Mouse (Mus musculus) left cerebral cortex, postnatal 14 days (tissue): Measurements from ENCODE around the gene Ltbp2. TPM values are rescaled to one million over a fixed set of nuclear protein-coding genes. Genes with fewer than 3 reads are reported as not detected.

Source experiments
- DNase-seq, 2 experiments: peaks; one replicate each; pipeline ENCODE4 v3.0.0; 2021 to 2022; ENCODE audit warnings: low spot score in 2 of 2, mixed read lengths in 1 of 2
- intact Hi-C: fragments of 180-260 bp; cut with DNase I; formaldehyde crosslinking; loops from one replicate; pipeline ENCODE4 v1.15.1; 2025
- total RNA-seq, 2 experiments: library from RNA; stranded (reverse); gene quantifications; 2 replicates each; pipeline ENCODE4 v1.2.3; 2021

The Ltbp2 gene
- total RNA-seq, 2 experiments from 2014 or later: 1.1 to 1.2 TPM

GRCm38 (mm10) chr12:84772726-84773441, 103.4 kb downstream of the Ltbp2 start, which contains the start of the genes Npc2 and Isca2:
Gene Npc2, minus strand, starts transcription at chr12:84773152.
Gene Isca2, plus strand, starts transcription at chr12:84773251.
- DNase-seq: peak; percentile 97
- intact Hi-C loops: no loop called here

- no peak for DNase-seq
- intact Hi-C loops: no loop called here
These were observed 104.3 kb downstream of the Ltbp2 start for GRCm38 (mm10) chr12:84771981-84772520.

GRCm38 (mm10) chr12:84769624-84770023, 106.7 kb downstream of the Ltbp2 start:
- DNase-seq: no peak

GRCm38 (mm10) chr12:84767510-84767909, 108.8 kb downstream of the Ltbp2 start:
- intact Hi-C loops: no loop called here
- no peak for DNase-seq

More at GRCm38 (mm10) chr12:84769624-84770023, 106.7 kb downstream of the Ltbp2 start:
- intact Hi-C loops: no loop called here

GRCm38 (mm10) chr12:84766113-84766735, 110.1 kb downstream of the Ltbp2 start:
- no peak for DNase-seq

GRCm38 (mm10) chr12:84765506-84765905, 110.8 kb downstream of the Ltbp2 start:
- intact Hi-C loops: no loop called here
- DNase-seq: no peak

More at GRCm38 (mm10) chr12:84766113-84766735, 110.1 kb downstream of the Ltbp2 start:
- intact Hi-C loops: no loop called here

GRCm38 (mm10) chr12:84764756-84765155, 111.6 kb downstream of the Ltbp2 start:
- peak in 1 of 2 experiments; percentile 45 for DNase-seq
- intact Hi-C loops: no loop called here

- intact Hi-C loops: no loop called here
- DNase-seq: no peak
These were observed 112.6 kb downstream of the Ltbp2 start for GRCm38 (mm10) chr12:84763577-84764218.

- intact Hi-C loops: no loop called here
These were observed 113.8 kb downstream of the Ltbp2 start for GRCm38 (mm10) chr12:84762532-84762931.

GRCm38 (mm10) chr12:84759063-84759462, 117.3 kb downstream of the Ltbp2 start:
- DNase-seq: no peak
- intact Hi-C loops: no loop called here

More at GRCm38 (mm10) chr12:84762532-84762931, 113.8 kb downstream of the Ltbp2 start:
- DNase-seq: no peak

GRCm38 (mm10) chr12:84756016-84756415, 120.3 kb downstream of the Ltbp2 start:
- peak; percentile 53 to 76 for DNase-seq
- intact Hi-C loops: no loop called here

GRCm38 (mm10) chr12:84755008-84755695, 121.2 kb downstream of the Ltbp2 start:
- DNase-seq: peak in 1 of 2 experiments; percentile 65
- intact Hi-C loops: loop anchor here (1.0 kb wide), 1 partner anchor 101 kb away; no protein-coding TSS in a partner anchor

GRCm38 (mm10) chr12:84752131-84752977, 124.0 kb downstream of the Ltbp2 start:
- intact Hi-C loops: no loop called here
- DNase-seq: peak; percentile 39 to 74

- intact Hi-C loops: no loop called here
- DNase-seq: no peak
These were observed 125.7 kb downstream of the Ltbp2 start for GRCm38 (mm10) chr12:84750661-84751060.

- DNase-seq: no peak
- intact Hi-C loops: no loop called here
These were observed 128.2 kb downstream of the Ltbp2 start for GRCm38 (mm10) chr12:84748134-84748533.

GRCm38 (mm10) chr12:84745700-84746099, 130.6 kb downstream of the Ltbp2 start:
- intact Hi-C loops: no loop called here
- DNase-seq: no peak

GRCm38 (mm10) chr12:84743496-84743895, 132.8 kb downstream of the Ltbp2 start:
- intact Hi-C loops: no loop called here
- no peak for DNase-seq

GRCm38 (mm10) chr12:84733366-84733765, 143.0 kb downstream of the Ltbp2 start:
- intact Hi-C loops: no loop called here
- DNase-seq: no peak
